Mouse (Mus musculus) stomach, embryonic 14.5 days (tissue): ENCODE results near the gene Ddx43. TPM values are rescaled to one million over a fixed set of nuclear protein-coding genes. Genes with fewer than 3 reads are reported as not detected.

Experiments
- ATAC-seq: fragments of 200-750 bp; cut with Nextera tagmentation; 2 replicates; pipeline ENCODE4 v1.8.0; 2017; ENCODE audit warnings: low read depth, moderate TSS enrichment; ENCODE audit not compliant: insufficient number of reproducible peaks, insufficient read depth, low FRiP score
- H3K27ac ChIP-seq: fragments of 300-500 bp; sonication (generic); 2 replicates; pipeline ENCODE4 v1.5.1; 2014; ENCODE audit warnings: mild to moderate bottlenecking, low read length, moderate library complexity, mixed read lengths
- H3K27me3 ChIP-seq: fragments of 300-500 bp; sonication (generic); 2 replicates; pipeline ENCODE4 v1.6.1; 2014; ENCODE audit warnings: low read length, control low read depth, mixed read lengths; ENCODE audit not compliant: control insufficient read depth, insufficient read depth
- H3K36me3 ChIP-seq: fragments of 300-500 bp; sonication (generic); 2 replicates; pipeline ENCODE4 v1.6.1; 2014; ENCODE audit warnings: mild to moderate bottlenecking, control low read depth, low read length, moderate library complexity, mixed read lengths; ENCODE audit not compliant: control insufficient read depth, insufficient read depth
- H3K4me1 ChIP-seq: fragments of 300-500 bp; sonication (generic); 2 replicates; pipeline ENCODE4 v1.6.1; 2014; ENCODE audit warnings: low read length, control low read depth, mixed read lengths; ENCODE audit not compliant: control insufficient read depth, insufficient read depth
- H3K4me2 ChIP-seq: fragments of 300-500 bp; sonication (generic); replicated peaks from 2 replicates; pipeline ENCODE4 v1.6.1; 2014; ENCODE audit warnings: low read depth, low read length, control low read depth
- H3K4me3 ChIP-seq: fragments of 300-500 bp; sonication (generic); 2 replicates; pipeline ENCODE4 v1.5.1; 2014; ENCODE audit warnings: low read depth, low read length, control low read depth
- H3K9ac ChIP-seq: fragments of 300-500 bp; sonication (generic); replicated peaks from 2 replicates; pipeline ENCODE4 v1.6.1; 2014; ENCODE audit warnings: low read depth, mild to moderate bottlenecking, control low read depth, low read length, moderate library complexity, mixed read lengths
- H3K9me3 ChIP-seq: fragments of 300-500 bp; sonication (generic); 2 replicates; pipeline ENCODE4 v1.6.1; 2016; ENCODE audit warnings: low read depth, low read length, control low read depth; ENCODE audit not compliant: control insufficient read depth
- WGBS: fragments of 180-500 bp; shearing (Covaris S2); extraction: QIAGEN DNeasy Blood & Tissue Kit; methylation state at CpG from one replicate; pipeline ENCODE4 v1.1.7; 2014; 5-methylcytosine and 5-hydroxymethylcytosine counted together
- polyA plus RNA-seq: library from polyadenylated mRNA; unstranded; fragments of >200 nt; fragmentation: Nextera tagmentation; extraction: Ambion mirVana; gene quantifications from 2 replicates; pipeline ENCODE4 v1.2.1, GENCODE M21; 2014

Gene Ddx43
- polyA plus RNA-seq, 1 experiment from 2014 or later: 0.51 TPM

DNA sequence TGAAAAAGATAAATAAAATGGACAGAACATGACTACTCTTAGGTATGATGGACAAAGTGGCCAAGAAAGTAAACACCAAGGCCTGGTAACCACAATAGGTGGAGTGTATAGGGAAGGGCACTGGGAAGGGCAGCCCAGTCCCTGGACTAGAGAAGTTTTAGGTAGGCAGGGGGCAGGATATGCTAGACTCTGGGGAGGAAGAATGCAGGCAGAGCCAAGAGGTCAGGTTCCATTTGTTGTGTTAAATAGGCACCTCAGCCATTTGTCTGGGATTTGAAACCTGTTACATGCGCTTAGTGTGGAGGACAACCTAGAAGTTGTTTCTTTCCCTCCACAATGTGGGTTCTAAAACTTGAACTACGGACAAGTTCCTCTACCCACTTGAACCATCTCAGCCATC, 26.2 kb upstream of the Ddx43 start:
- Histone ChIP-seq H3K27ac (no peak overlapping the region), H3K27me3 (no peaks in the 10 kb centered on the region), H3K9me3 (no peaks in the 10 kb centered on the region), H3K36me3 (no peaks in the 10 kb centered on the region), H3K4me2 (no peak overlapping the region), H3K4me1 (no peaks in the 10 kb centered on the region), H3K4me3 (no peak overlapping the region), H3K9ac (no peak overlapping the region)
- 93% methylated on average over 2 of the region's 2 CpGs for WGBS
- no peak for ATAC-seq

DNA sequence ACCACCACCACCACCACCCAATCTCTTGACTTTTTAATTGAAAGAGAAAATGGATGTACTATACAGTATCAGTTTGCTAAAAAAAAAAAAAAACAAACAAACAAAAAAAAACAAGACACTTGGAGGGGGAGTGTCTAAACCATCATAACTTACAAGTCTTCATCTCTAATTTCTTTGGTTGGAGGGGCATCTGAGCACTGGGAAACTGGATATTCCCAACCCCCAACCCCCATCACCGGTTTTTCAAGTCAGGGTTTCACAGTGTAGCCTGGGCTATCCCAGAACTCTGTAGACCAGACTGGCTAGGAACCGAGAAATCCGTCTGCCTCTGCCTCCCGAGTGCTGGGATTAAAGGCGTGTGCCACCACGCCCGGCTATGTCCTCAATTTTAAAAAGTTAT, 25.8 kb upstream of the Ddx43 start:
- 93% methylated on average over 7 of the region's 7 CpGs for WGBS
- Histone ChIP-seq H3K9me3 (no peaks in the 10 kb centered on the region), H3K4me1 (no peaks in the 10 kb centered on the region), H3K27me3 (no peaks in the 10 kb centered on the region), H3K27ac (no peak overlapping the region), H3K4me2 (no peak overlapping the region), H3K4me3 (no peak overlapping the region), H3K9ac (no peak overlapping the region), H3K36me3 (no peaks in the 10 kb centered on the region)
- no peak for ATAC-seq

DNA sequence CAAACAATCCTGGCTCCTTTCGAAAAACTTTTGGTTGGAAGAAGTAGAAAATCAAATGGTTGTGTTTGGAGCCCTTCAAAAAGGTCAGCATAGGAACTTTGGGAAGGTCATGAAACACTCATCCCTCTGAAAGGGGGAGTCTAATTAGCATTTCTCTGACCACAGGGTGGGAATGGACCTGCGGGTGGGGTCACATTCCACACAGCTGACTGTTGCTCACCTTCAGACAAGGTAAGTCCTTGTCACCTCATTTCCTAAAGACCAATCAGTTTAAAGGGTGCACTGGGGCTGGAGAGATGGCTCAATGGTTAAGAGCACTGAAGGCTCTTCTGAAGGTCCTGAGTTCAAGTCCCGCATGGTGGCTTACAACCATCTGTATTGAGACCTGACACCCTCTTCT, 24.1 kb upstream of the Ddx43 start:
- H3K9ac ChIP-seq: no peak overlapping the region
- WGBS: 90% methylated on average over 3 of the region's 3 CpGs
- H3K9me3 ChIP-seq: no peaks in the 10 kb centered on the region
- H3K27me3 ChIP-seq: no peaks in the 10 kb centered on the region
- H3K27ac ChIP-seq: no peak overlapping the region
- no peak overlapping the region for H3K4me3 ChIP-seq
- no peaks in the 10 kb centered on the region for H3K4me1 ChIP-seq
- ATAC-seq: no peak
- H3K36me3 ChIP-seq: no peaks in the 10 kb centered on the region
- H3K4me2 ChIP-seq: no peak overlapping the region

DNA sequence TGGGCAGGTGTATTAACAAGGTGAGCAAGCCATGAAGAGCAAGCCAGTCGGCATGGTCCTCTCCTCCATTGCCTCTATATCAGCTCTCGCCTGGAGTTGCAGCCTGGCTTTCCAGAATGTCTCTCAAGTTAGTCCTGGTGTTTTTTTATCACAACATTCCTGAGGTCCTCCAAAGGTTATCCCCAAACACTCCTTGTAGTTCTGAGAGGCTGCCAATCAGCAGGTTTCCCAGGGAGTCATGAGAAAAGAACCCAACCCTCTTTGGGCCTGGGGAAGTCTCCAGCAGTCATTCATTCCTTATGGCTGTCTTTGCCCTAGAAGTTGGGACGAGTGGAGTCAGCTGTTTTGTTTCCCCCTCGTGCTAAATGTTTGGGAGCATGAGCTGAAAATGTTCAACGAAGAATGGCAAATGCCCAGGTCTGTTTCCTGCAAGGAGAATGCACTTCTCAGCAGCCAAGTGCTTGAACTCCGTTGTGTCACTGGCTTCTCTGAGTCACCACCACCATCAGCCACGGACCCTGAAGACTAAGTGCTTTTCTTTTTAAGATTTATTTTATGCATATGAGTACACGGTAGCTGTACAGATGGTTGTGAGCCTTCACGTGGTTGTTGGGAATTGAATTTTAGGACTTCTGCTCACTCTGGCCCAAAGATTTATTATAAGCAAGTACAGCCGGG, 22.6 kb upstream of the Ddx43 start:
- Histone ChIP-seq H3K9me3 (no peaks in the 10 kb centered on the region), H3K36me3 (no peaks in the 10 kb centered on the region), H3K27me3 (no peaks in the 10 kb centered on the region), H3K4me3 (no peak overlapping the region), H3K27ac (no peak overlapping the region), H3K4me1 (peaks cover 3% of the 10 kb centered on the region; the same call in 1 of the 2 replicates), H3K9ac (no peak overlapping the region), H3K4me2 (no peak overlapping the region)
- 78% methylated on average over 10 of the region's 10 CpGs for WGBS
- no peak for ATAC-seq

DNA sequence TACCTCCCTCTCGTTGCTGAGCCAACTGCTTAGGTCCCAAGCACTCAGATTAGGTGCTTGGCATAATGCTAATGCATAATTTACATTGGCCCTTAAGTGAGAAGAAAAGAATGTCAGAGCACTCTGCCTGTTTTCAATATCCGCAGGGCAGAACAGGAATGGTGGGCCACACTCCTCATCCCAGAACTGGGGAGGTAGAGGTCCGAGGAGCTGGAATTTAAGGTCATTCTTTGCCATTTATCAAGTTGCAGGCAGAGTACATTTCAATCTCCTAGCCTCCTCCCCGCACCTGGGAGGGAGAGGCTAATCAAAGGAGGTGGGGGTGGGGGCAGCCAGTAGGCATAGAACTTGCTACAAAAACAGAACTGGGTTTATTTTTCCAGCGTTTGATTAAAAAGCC, 21.2 kb upstream of the Ddx43 start:
- no peak overlapping the region for H3K4me2 ChIP-seq
- H3K4me1 ChIP-seq: peaks cover 7% of the 10 kb centered on the region; the same call in 1 of the 2 replicates
- no peaks in the 10 kb centered on the region for H3K36me3 ChIP-seq
- H3K27me3 ChIP-seq: no peaks in the 10 kb centered on the region
- no peak overlapping the region for H3K9ac ChIP-seq
- no peak overlapping the region for H3K4me3 ChIP-seq
- no peaks in the 10 kb centered on the region for H3K9me3 ChIP-seq
- no peak overlapping the region for H3K27ac ChIP-seq
- no peak for ATAC-seq
- 29% methylated on average over 5 of the region's 5 CpGs for WGBS

DNA sequence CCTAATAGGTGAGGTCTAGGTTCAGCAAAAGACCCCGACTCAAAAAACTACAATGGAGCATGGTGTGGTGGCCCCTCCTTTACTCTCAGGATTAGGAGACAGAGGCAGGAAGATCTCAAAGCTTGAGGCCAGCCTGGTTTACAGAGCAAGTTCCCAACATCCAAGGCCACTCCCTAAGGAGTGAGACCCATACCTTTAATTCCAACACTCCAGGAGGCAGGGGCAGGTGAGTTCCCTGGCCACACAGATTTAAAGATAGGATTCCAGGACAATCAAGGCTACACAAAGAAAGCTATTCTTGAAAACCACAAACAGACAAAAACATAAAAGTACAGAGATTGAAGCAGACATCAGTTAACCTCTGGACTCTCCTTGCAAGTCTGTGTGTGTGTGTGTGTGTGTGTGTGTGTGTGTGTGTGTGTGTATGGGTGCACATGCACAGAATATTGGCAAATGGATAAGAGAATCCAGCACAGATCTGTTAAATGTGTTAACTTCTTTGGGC, 20.6 kb upstream of the Ddx43 start:
- no peak overlapping the region for H3K4me3 ChIP-seq
- no peaks in the 10 kb centered on the region for H3K9me3 ChIP-seq
- no peaks in the 10 kb centered on the region for H3K36me3 ChIP-seq
- no peak for ATAC-seq
- 78% methylated on average over 1 of the region's 1 CpGs for WGBS
- H3K4me1 ChIP-seq: peaks cover 7% of the 10 kb centered on the region; the same call in 1 of the 2 replicates
- no peak overlapping the region for H3K4me2 ChIP-seq
- no peak overlapping the region for H3K27ac ChIP-seq
- H3K27me3 ChIP-seq: no peaks in the 10 kb centered on the region
- no peak overlapping the region for H3K9ac ChIP-seq

DNA sequence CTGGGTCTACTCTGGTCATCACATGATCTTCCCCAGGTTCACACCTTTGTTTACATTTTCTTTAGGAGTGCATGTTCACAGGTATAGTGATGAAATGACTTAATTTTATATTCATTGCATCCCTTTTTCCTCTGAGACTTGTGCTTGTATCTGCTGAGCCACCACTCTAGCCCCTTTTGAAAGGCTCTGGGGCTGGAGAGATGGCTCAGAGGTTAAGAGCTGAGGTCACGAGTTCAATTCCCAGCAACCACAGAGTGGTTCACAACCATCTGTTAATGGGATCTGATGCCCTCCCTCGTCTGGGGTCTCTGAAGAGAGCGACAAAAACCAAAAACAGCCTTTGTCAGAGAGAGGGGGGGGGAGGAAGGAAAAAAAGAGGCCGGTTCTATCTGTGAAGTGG, 20.1 kb upstream of the Ddx43 start:
- Histone ChIP-seq H3K4me3 (no peak overlapping the region), H3K4me2 (no peak overlapping the region), H3K27me3 (no peaks in the 10 kb centered on the region), H3K9me3 (no peaks in the 10 kb centered on the region), H3K9ac (no peak overlapping the region), H3K27ac (no peak overlapping the region), H3K4me1 (peaks cover 7% of the 10 kb centered on the region; the same call in 1 of the 2 replicates), H3K36me3 (no peaks in the 10 kb centered on the region)
- WGBS: 57% methylated on average over 4 of the region's 4 CpGs
- no peak for ATAC-seq

DNA sequence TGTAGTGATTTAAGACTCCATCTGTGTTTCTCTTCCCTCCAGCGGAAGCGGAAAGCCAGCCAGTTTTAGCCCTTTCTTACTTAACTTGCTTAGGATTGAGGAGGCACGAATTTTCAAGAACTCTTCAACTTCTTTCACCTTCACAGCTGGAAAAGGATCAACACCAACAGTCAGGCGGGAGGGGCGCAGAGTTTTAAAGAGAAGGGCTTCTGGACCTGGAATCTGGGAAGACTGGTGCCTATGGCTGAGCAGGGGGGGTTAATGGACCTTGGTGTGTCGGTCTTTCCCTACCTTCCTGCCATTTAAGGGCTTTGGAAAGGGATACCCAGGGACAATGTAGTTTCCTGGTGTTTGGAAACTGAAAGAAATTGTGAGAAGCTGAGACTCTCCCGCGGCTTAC, 18.0 kb upstream of the Ddx43 start:
- WGBS: 47% methylated on average over 8 of the region's 8 CpGs
- no peak for ATAC-seq
- no peaks in the 10 kb centered on the region for H3K27me3 ChIP-seq
- no peak overlapping the region for H3K9ac ChIP-seq
- no peaks in the 10 kb centered on the region for H3K9me3 ChIP-seq
- H3K4me2 ChIP-seq: peak overlapping the region; percentile 50; the same call in 1 of the 2 replicates
- H3K4me3 ChIP-seq: no peak overlapping the region
- no peaks in the 10 kb centered on the region for H3K36me3 ChIP-seq
- H3K27ac ChIP-seq: no peak overlapping the region
- peaks cover 7% of the 10 kb centered on the region; the same call in 1 of the 2 replicates for H3K4me1 ChIP-seq
